Mouse (Mus musculus): ENCODE data around the gene Axdnd1.
"Not testable (repeated sequence)": the region's sequence is repeated elsewhere in the genome, so short reads cannot be mapped to it uniquely, and the experiment has no call there.

Axdnd1 gene

DNA sequence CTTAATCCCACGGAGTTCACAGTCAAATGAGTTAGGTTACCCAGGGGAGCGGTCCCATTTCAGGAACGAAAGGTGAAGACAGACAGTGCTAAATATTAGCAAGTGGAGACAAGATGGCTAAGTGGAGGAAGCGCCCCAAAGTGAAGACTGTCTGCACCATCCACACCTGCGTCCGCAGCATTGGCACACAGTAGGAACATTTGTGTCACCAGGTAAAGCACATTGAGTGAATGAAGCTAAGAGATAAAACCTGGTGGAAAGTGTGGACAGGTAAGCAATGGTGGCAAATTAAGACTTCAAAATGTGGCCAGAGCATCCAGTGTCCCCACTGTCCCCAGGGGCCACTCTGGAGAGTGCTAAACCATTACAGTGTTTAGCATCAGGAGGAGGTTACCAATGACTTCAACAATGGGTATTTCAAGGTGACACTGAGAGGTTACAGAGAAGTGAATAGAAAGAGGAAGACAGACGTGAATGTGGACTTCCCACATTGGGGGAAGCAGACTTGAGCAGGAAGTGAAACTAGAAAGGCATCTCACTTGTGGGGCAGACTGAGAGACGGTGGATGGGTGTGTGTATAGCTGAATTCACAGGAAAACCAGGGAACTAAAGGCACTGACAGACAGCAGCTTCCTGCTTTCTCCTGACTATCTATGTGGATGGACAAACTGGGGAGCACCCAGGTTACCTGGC lies 16.2 kb upstream of the Axdnd1 start:
- no peak for DNase-seq (ENCODE audit: low read depth)

DNA sequence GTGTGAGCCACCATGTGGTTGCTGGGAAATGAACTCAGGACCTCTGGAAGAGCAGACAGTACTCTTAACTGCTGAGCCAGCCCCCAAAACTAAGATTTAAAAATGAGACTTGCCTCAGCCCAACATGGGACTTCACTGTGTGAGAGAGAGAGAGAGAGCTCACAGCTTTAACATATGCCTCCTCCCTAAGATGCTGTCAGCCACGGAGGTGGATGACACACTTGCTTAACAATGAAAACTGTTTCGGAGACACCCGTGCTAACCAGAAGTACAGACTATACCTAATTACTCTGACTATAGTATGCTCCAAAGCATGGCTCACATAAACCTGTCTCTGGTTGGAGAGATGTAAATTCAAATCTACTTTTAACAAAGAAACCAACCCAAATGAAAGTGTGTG lies 12.5 kb upstream of the Axdnd1 start:
- no peak for DNase-seq (ENCODE audit: low read depth)

DNA sequence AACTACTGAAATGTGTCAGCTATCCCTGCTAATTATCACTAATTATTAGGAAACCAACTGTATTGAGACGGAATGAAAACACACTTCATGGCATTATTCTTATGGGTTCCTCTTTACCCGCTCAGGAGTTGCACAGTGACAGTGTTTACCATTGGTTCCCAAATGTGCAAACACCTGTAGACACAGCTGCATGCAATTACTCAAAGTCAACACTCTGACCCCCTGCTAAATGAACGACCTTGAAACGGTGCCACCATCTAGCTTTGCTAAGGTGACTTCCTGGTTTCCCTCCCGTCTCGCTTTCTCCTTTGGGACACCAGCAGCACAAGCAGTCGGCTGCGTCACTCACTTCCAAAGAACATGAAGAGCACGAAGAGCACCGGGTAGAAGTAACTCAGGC lies 11.5 kb upstream of the Axdnd1 start:
- DNase-seq (ENCODE audit: low read depth) = no peak

DNA sequence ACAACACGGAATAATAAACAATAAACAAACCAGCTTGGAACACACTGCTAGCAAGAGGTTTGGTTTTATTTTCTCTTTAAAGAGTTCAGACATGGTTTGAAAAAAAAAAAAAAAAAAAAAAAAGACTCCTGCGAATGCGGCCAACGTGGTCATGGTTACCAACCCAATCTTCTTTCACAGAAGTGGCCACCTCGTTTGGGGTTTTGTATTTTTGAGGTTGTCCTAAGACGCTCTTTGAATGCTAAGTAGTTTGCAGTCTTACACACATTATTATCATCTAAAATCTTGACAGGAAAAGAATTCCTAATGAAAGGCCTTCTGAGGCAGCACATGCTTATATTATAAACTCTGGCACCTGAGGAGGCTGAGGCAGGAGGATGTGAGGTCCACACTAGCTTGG lies 7.5 kb upstream of the Axdnd1 start:
- no peak for DNase-seq (ENCODE audit: low read depth)

DNA sequence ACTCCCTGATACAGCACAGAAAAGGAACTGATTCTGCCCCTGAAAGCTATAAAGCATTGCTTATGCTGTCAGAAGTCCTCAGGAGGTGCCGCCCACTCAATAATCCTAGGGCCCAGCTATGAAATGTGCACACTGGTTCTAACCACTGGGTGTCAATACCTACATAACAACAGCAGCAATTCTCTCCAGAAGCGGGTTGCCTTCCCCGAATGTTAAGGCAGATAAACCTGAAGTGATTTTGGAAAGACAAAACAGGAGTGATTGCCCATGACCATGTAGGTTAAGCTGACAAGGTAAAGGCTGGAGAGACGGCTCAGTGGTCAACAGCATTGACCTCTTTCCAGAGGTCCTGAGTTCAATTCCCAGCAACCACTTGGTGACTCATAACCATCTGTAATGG lies 4.8 kb upstream of the Axdnd1 start:
- no peak for DNase-seq (ENCODE audit: low read depth)

DNA sequence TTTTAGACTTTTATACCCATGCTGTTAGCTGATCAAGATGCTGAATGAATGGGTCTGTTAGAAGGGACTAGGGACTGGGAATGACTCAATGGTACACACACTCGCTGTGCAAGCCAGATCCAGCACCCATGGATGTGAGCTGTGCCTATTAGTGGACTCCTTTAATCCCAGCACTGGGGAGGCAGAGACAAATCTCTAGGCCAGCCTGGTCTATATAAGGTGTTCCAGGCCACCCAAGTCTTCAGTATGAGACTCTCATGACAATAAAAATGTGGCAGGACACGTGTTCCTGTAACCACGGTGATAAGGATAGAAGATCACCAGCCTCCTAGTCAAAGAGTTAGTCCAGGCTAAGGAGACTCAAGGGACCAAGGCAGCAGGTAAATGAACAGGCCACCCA lies 3.1 kb upstream of the Axdnd1 start:
- no peak for DNase-seq (ENCODE audit: low read depth)

DNA sequence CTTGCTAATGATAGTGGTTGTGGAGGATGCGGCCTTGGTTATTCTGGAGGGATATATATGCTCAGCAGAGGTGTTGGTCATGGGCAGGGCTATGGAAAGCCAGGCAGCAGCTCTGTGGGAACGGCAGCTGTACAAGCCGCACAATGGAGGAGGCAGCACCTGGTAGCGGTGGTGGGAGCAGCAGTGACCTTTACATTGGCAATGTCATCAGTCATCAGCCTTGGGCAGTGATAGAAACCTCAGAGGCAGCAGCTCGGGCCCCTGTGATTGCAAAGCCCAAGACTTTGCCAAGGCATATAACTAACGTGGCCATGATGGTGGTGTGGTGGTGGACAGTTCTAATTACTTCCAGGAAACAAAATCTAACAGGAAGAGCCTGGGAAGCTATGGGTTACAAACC lies 2.5 kb upstream of the Axdnd1 start:
- no peak for DNase-seq (ENCODE audit: low read depth)

DNA sequence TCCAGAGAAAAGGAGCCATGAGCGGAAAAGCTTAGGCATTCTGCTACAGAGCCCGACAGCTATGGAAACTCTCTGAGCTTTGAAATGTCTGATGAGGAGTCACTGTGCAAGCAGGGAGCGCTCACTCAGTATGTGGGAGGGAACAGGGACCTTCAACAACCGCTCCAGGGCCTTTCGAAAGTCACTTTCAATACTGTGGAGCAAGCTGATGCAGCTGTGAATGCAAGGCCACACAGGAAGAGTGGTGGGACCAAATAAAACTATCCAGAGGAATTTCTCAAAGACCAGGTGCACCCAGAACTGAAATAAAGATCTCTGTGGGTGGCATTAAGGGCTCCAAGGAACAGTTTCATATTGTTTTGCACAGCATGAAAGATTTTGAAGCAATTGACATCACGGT lies 1.9 kb upstream of the Axdnd1 start:
- no peak for DNase-seq (ENCODE audit: low read depth)

DNA sequence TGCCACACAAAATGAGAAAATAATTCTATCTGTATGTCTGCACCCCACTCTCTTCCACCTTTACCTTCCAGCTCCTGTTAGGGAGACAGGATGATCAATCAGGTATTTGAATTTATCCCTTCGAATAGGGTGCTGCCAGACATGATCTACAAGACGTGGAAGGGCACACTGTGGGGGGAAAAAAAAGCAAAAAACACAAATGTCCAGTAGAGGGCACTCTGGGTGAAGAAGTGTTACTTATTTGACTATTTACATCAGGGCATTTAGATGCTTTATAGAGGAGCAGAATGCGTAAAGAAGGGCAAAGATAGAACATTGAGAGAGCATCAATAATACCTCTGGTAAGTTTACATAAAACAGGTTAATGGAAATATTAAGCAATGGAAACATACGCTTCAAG lies 2.8 kb downstream of the Axdnd1 start:
- peak; percentile 69 for DNase-seq (ENCODE audit: low read depth)

DNA sequence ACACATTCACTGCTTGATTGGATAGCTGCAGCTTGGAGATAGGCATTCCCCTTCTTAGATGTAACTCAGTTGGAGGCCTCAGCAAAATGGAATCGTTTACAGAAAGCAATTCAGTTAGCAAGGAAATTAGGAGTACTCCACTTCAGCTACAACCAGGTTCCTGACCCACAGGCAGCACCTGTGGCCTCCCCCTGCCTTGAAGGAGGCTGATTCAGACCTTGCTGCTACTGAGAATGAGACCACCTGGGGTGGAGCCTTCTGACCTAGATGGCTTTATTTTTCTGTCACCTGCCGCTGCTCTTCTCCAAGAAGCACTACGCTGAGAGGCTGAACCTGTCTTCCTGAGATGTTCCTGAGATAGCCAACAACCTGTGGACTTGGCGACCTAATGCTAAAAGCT lies 12.4 kb downstream of the Axdnd1 start:
- DNase-seq (ENCODE audit: low read depth) = no peak

DNA sequence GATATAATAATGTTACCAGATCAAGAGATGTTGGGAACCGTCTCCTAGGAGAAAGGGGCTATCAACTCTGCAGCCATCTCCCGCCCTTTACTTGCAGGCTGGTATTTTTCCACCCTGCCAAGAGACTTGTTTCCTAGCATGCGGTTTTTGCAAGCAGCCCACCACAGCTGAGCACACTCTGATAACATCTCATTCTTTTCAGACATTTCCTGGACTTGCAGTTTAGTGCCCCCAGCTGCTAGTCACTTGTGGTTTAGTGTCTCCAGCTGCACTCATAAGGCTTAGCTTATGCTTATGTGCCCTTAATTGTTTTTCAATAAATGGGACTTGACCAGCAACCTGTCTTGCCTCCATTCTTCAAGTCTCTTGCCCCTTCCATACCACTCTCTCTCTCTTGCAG lies 13.0 kb downstream of the Axdnd1 start:
- peak; percentile 98 for DNase-seq (ENCODE audit: low read depth)

DNA sequence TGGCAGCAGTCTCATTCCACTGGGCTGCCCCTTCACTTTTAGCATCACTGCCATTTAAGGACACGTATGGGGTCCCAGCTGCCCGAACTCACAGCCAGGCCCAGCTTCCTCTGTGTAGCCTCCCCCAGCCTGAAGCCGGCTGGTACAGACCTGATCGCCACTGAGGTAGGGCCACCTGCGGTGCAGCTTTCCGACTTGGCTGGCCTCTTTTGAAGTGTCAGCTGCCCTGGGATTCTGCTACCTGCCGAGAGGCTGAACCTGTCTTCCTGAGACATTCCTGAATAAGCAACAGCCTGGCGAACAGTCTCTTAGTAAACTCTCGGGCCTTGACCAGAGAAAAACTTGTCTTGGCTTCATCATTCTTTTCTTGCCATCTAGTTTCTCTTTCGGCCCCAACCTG lies 17.7 kb downstream of the Axdnd1 start:
- DNase-seq (ENCODE audit: low read depth) = no peak

DNA sequence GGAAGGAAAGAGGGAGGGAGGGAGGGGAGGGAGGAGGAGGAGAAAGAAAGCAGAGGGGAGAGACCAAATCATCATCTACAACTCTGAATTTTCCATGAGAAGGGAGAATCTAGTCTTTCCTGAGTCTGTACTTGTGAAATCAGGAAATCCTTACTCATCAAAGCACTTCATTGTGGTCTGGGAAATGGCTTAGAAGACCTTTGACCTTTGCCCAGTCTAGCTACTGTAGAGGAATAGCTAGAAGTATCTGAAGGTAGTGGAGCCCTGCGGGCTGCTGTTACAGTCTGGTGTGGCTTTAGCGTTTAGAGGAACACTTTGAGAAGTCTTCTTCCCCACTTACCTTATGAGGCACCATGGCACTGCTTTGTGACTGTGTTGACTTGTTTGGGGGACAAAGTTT lies 18.5 kb downstream of the Axdnd1 start:
- peak; percentile 87 for DNase-seq (ENCODE audit: low read depth)

DNA sequence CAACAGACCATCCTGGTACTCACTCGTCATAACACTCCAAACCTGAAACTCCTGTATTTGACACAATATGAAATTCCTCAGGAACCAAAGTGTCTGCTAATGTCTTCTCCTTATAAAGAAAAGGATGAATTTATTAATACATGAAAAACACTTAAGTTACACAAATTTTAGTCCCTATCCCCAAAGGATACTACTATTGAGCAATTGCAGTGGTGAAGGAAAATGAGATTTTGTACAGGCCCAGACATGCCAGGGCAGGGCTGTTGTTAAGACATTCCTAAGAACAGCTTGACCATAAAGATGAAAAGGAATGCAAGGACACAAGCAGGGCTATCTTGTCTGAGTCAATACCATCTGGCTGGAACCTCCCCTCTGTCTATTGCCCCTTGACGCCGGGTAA lies 20.8 kb downstream of the Axdnd1 start:
- DNase-seq (ENCODE audit: low read depth) = not testable (repeated sequence)

DNA sequence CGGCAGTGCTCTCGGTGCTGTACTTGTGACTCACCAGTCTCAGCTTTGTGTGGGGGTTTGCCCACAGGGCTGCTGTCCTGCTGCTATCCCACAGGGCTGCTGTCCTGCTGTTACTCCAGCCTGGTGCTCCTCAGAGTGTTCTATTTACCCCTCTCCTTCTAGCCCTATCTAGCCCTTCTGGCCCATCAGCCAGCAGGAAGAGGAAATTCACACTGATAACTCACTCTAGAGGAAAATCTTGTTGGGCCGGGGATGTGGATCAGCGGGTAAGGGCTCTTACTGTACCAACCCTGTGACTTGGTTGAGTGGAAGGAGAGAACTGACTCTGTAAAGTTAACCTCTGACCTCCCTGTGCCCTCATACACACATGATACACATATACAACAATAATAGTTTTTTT lies 27.8 kb downstream of the Axdnd1 start:
- no peak for DNase-seq (ENCODE audit: low read depth)

DNA sequence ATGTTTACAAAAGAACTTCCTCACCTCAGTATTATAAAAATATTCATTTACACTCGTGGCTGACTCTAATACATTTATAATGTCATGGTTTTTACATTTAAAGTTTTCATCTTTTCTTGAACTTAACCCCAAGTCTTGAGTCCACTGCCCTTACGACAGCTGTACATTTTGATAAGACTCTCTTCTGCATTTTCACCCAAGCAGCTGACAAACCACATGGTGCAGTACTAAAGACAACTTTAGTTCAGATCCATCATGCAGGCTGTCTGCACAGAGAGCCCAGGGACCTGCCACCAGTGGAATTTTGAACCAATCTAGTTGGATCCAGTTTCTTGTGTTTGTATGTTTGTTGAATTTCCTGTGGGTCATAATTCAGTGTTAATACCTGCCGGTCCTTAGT lies 34.1 kb downstream of the Axdnd1 start:
- peak; percentile 43 for DNase-seq (ENCODE audit: low read depth)

DNA sequence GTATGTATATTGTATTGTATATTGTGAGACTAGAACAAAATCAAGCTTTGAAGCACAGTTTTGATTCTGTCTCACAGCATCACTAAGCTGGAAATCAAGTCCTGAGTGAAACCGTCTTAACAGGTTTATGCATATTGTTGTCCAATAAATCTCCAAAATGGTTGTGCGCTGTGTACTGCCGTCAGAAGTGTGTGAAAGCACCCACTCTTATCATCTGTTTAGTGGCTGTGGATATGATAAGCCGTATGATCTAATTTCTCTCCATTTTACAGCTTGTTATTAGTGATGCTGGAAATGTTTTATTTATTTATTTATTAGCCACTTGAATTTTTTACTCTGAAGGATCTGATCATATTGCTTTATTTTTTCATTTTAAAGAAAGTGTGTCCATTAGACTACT lies 34.7 kb downstream of the Axdnd1 start:
- DNase-seq (ENCODE audit: low read depth) = no peak

DNA sequence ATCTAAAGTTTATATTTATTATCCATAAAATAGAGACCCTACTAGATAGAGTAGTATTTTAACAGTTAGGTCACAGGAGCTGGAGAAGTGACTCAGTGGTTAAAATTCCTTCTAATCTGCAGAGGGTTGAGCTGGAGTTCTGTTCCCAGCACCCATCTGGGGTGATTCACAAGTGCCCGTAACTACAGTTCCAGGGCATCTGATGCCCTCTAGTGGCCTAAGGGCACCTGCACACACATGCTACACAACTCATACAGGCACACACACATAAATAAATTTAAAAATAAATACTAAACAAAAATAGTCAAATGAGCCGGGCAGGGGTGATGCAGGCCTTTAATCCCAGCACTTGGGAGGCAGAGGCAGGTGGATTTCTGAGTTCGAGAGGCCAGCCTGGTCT lies 39.7 kb downstream of the Axdnd1 start:
- DNase-seq (ENCODE audit: low read depth) = no peak

DNA sequence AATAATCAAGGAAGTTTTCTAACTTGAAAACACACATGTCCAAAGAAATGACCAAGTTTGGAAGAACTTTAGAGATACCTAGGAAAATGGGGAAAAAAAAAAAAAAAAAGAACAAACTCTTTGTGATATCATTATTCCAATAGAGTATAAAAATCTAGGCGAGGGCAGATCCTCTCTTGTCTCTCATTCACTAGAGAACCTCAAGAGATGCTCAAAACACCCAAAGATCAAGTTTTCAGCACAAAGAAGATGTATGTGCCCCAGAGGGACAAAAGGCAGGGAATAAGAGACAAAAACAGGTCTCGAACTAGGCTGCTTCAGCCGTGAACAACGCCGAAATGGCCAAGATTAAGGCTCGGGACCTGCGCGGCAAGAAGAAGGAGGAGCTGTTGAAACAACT lies 55.2 kb downstream of the Axdnd1 start, which contains the start of gene Gm2000:
Gm2000 (plus strand) TSS at position 301 of the 400 bp plus-strand sequence.
- no peak for DNase-seq (ENCODE audit: low read depth)

DNA sequence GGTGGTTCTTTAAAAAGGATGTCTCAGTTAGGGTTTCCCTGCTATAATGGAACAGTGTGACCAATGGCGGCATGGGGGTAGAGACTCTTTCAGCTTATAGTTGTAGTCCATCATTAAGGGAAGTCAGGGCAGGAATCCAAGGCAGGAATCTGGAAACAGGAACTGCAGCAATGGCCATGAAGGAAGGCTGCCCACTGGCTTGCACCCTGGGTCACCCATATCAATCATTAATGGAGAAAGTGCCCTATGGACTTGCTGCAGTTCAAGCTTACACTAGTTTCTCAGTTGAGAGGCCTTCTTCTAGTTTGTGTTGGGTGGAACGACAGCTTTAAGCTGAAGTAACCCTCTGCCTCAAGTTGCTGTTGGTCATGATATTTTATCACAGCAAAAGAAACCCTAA lies 68.5 kb downstream of the Axdnd1 start:
- DNase-seq (ENCODE audit: low read depth) = no peak

DNA sequence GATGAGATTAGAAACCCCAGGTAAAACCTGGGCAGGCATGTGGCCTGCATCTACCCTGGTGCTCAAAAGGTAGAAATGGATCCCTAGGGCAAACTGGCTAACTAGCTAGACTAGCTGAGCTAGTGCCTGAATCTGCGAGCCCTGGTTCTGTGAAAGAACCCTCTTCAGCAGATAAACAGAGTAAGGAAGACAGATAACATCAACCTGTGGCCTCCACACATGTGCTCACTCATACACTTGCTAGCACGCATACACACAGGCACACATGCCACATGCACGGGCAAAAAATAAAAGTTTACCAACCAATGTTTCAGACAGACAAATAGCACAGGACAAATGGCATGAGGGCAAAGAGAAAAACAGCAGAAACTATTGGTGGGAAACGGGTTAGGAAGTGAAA lies 70.5 kb downstream of the Axdnd1 start:
- DNase-seq (ENCODE audit: low read depth) = no peak

DNA sequence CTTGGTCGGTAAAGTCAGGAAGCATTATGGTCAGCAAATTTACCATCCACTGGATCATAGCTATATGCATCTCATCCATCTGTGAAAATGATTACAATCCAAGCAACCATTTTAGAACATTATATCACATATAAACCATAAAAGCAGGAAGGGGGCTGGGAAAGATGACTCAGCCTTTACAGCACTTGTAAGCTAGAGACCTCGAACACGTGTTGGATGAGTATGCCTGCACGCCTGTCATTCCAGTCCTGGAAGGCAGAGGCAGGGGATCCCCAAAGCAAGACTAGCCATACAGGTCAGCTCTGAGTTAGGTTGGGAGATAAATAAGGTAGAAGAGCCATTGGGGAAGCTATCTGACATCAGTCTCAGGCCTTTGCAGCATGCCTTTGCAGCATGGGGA lies 71.9 kb downstream of the Axdnd1 start:
- peak; percentile 46 for DNase-seq (ENCODE audit: low read depth)

DNA sequence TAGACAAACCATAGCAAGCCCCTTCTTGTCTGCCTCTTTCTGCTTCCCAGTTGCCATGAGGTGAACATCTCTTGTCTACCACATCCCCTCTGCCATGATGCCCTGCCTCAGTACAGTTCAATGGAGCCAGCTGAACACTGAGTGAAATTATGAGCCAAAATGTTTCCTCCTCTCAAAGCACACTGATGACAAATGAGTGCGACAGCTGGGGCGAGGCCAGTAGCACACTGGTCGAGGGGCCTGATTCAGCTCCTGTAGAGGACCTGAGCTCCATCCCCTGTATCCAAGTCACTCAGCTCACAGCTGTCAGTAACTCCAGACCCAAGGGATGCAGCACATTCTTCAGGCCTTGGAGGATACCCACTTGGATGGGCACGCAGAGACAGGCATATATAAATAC lies 75.3 kb downstream of the Axdnd1 start:
- no peak for DNase-seq (ENCODE audit: low read depth)

DNA sequence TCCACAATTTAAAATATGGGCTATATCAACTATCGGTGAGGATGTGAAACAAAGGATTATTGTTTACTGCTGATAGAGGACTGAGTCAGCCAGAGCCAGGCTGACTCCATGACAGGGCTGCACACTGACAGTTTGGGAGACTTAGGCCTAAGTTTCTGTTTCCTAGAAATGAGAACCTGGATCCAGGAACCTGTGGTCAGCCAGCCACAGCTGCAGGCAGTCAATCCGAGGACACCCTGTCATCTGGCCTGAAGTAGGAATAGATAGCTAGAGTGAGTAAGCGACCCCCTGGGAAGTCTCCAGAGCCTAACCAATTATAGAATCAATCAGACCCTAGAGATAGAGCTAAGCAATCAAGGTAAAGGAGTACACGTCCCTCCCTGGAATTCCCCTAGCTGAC lies 76.5 kb downstream of the Axdnd1 start:
- DNase-seq (ENCODE audit: low read depth) = no peak

DNA sequence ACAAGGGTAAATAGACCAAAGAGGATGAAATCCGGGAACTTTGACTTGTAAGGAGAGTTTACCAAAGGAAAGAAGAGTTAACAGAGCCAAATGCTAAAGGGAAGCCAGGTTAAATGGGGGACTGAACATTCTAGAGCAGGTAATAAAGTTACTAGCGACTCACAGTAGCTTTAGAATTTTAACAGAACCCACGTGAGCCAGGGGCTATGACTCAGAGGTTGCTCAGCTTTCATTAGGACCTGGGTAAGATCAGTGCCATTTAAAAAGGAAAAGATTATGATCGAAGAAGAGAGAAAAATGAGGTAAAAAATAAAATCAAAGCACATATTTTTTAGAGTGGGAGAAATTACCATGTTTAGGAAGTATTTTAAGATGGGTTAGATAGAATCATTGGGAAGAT lies 80.1 kb downstream of the Axdnd1 start:
- DNase-seq (ENCODE audit: low read depth) = peak; percentile 60

Data from 416B (cell line).